Mouse (Mus musculus): ENCODE data around the gene Zscan4e.
"Not testable (repeated sequence)": the region's sequence is repeated elsewhere in the genome, so short reads cannot be mapped to it uniquely, and the experiment has no call there.

Gene Zscan4e

DNA sequence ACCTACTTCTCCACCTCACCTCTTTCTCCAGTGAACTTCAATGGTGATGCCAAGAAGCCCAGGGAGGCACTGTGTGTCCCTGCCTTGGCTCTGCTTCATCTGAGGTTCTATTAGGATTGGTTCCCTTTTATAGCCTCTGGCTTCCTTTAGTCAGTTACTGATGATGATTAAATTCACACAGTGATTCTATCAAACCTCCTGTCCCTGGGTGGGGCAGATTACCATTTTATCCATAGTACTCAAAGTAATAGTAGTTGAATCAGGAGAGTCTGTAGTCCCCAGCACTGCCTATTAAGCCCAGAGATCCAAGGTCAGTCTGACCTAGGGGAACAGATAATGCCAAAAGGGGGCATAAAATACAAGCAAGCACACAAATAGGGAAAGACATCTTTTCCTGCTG, at the start of gene Zscan4e:
Gene Zscan4e, minus strand, starts transcription at position 101 of the 400 bp plus-strand sequence.
- not testable (repeated sequence) for DNase-seq (ENCODE audit: low spot score in 2 of 2)
